Mouse (Mus musculus) adrenal gland, postnatal 4 days (tissue): ENCODE data around the gene Abi1. TPM values are rescaled to one million over a fixed set of nuclear protein-coding genes. Genes with fewer than 3 reads are reported as not detected.
"Not testable (repeated sequence)": the region's sequence is repeated elsewhere in the genome, so short reads cannot be mapped to it uniquely, and the experiment has no call there.

Source experiments
- DNase-seq, 2 experiments: peaks; one replicate each; pipeline ENCODE4 v3.0.0; 2021 to 2022; ENCODE audit warnings: low spot score in 2 of 2, mixed read lengths in 2 of 2
- long read RNA-seq, 2 experiments: library from polyadenylated mRNA; stranded (forward); transcript quantifications; one replicate each; pipeline ENCODE4 v2.0.0; 2021
- total RNA-seq, 2 experiments: library from RNA; stranded (reverse); gene quantifications; 2 replicates each; pipeline ENCODE4 v1.2.3; 2021

Gene Abi1
- total RNA-seq, result 10 to 100 TPM; 80.8 to 87.5 TPM
- long read RNA-seq, experiment 1, partial matches to known transcripts, result 1 of 85 reads
- long read RNA-seq, experiment 1, other reads (novel, unspliced or antisense), result 72 of 85 reads
- long read RNA-seq, experiment 2, transcript Abi1-202 (11 exons, 3,023 nt), result minor isoform, 8 of 159 reads
- long read RNA-seq, experiment 2, transcript Abi1-206 (10 exons, 3,360 nt), result minor isoform, 5 of 159 reads
- long read RNA-seq, experiment 2, transcript Abi1-209 (10 exons, 3,403 nt), result major isoform, 9 of 159 reads
- long read RNA-seq, experiment 2, transcript Abi1-205 (11 exons, 3,067 nt), result minor isoform, 5 of 159 reads
- long read RNA-seq, experiment 2, partial matches to known transcripts, result 1 of 159 reads
- long read RNA-seq, experiment 2, other reads (novel, unspliced or antisense), result 118 of 159 reads

- DNase-seq, result peak; percentile 68 to 83
Observed at GRCm38 (mm10) chr2:23040001-23040646, at the start of gene Abi1. Gene Abi1 (minus strand): TSS chr2:23040241.

- no peak for DNase-seq
Observed at GRCm38 (mm10) chr2:23084540-23084939, 44.5 kb upstream of the Abi1 start.

GRCm38 (mm10) chr2:23078588-23078987 lies 38.5 kb upstream of the Abi1 start:
- no peak for DNase-seq

- DNase-seq, result no peak
Observed at GRCm38 (mm10) chr2:23077693-23078092, 37.7 kb upstream of the Abi1 start.

GRCm38 (mm10) chr2:23076783-23077182 lies 36.7 kb upstream of the Abi1 start:
- DNase-seq, result no peak

GRCm38 (mm10) chr2:23075846-23076245 lies 35.8 kb upstream of the Abi1 start:
- DNase-seq, result no peak

GRCm38 (mm10) chr2:23071406-23071805 lies 31.4 kb upstream of the Abi1 start:
- no peak for DNase-seq

- DNase-seq, result no peak
Observed at GRCm38 (mm10) chr2:23070491-23070890, 30.4 kb upstream of the Abi1 start.

GRCm38 (mm10) chr2:23068894-23069744 lies 29.1 kb upstream of the Abi1 start:
- DNase-seq, result peak; percentile 90 to 93

- peak in 1 of 2 experiments; percentile 9 for DNase-seq
Observed at GRCm38 (mm10) chr2:23068370-23068737, 28.3 kb upstream of the Abi1 start.

GRCm38 (mm10) chr2:23067552-23068369 lies 27.7 kb upstream of the Abi1 start, which contains the start of gene Acbd5:
Gene Acbd5 (plus strand): TSS chr2:23068167.
- DNase-seq, result peak; percentile 76 to 88

GRCm38 (mm10) chr2:23052523-23052922 lies 12.5 kb upstream of the Abi1 start:
- DNase-seq, result no peak

- DNase-seq, result no peak
Observed at GRCm38 (mm10) chr2:23051890-23052289, 11.8 kb upstream of the Abi1 start.

- DNase-seq, result no peak
Observed at GRCm38 (mm10) chr2:23048006-23048405, 8.0 kb upstream of the Abi1 start.

- DNase-seq, result no peak
Observed at GRCm38 (mm10) chr2:23045703-23046102, 5.7 kb upstream of the Abi1 start.

GRCm38 (mm10) chr2:23042189-23042588 lies 2.1 kb upstream of the Abi1 start:
- DNase-seq, result no peak

- DNase-seq, result no peak
Observed at GRCm38 (mm10) chr2:23041457-23041856, 1.4 kb upstream of the Abi1 start.

- DNase-seq, result not testable (repeated sequence)
Observed at GRCm38 (mm10) chr2:23040690-23041089, 649 bp upstream of the Abi1 start.

GRCm38 (mm10) chr2:23039082-23040000 lies 700 bp downstream of the Abi1 start:
- DNase-seq, result peak; percentile 10 to 33

GRCm38 (mm10) chr2:23035467-23035866 lies 4.6 kb downstream of the Abi1 start:
- no peak for DNase-seq
